Mouse (Mus musculus) cortical plate, adult 2 months (tissue): Measurements from ENCODE around the gene Tex264.

Source experiments
- CTCF ChIP-seq: fragments of 200-500 bp; IDR thresholded peaks from 2 replicates; pipeline ENCODE4 v1.5.1; 2011; ENCODE audit warnings: mild to moderate bottlenecking, control low read depth, low read length; ENCODE audit not compliant: insufficient read depth; ENCODE audit errors: extremely low read depth
- POLR2A ChIP-seq: fragments of 200-500 bp; IDR thresholded peaks from 2 replicates; pipeline ENCODE4 v1.6.1; 2011; ENCODE audit warnings: mild to moderate bottlenecking, low read length, control low read depth; ENCODE audit not compliant: insufficient read depth; ENCODE audit errors: extremely low read depth

- TF ChIP-seq POLR2A = no peak
- no peak for TF ChIP-seq CTCF
These were observed 11.9 kb downstream of the Tex264 start for GRCm38 (mm10) chr9:106673860-106674259.
